Mouse (Mus musculus): ENCODE data around the gene Ftsj3. TPM values are rescaled to one million over a fixed set of nuclear protein-coding genes. Genes with fewer than 3 reads are reported as not detected.
"Not testable (repeated sequence)": the region's sequence is repeated elsewhere in the genome, so short reads cannot be mapped to it uniquely, and the experiment has no call there.

Gene Ftsj3
- total RNA-seq, 2 experiments from 2014 or later: 55.2 to 66.2 TPM

GRCm38 (mm10) chr11:106201337-106202122, 54.3 kb downstream of the Ftsj3 start:
- DNase-seq: no peak

GRCm38 (mm10) chr11:106200756-106201155, 55.1 kb downstream of the Ftsj3 start:
- no peak for DNase-seq

- not testable (repeated sequence) for DNase-seq
Measured at GRCm38 (mm10) chr11:106199997-106200396, 55.9 kb downstream of the Ftsj3 start.

Other genes with a start within 250 kb of the Ftsj3 start
- gene Kcnh6, start 248.0 kb downstream of the Ftsj3 start, total RNA-seq (2021): under 1 TPM in 1 of 2 experiments, not detected in 1; 0.13 TPM
- gene Dcaf7, start 219.2 kb downstream of the Ftsj3 start, total RNA-seq (2021): 10 to 100 TPM; 53.7 to 58.7 TPM
- 10 to 100 TPM; 27.2 to 36.0 TPM for gene Taco1, start 190.0 kb downstream of the Ftsj3 start, total RNA-seq (2021)
- 10 to 100 TPM; 40.5 to 40.8 TPM for gene Map3k3, start 171.5 kb downstream of the Ftsj3 start, total RNA-seq (2021)
- gene Gm10840, start 95.2 kb downstream of the Ftsj3 start, total RNA-seq (2021): not detected
- 10 to 100 TPM; 11.8 to 15.0 TPM for gene Limd2, start 95.2 kb downstream of the Ftsj3 start, total RNA-seq (2021)
- gene Strada, start 53.9 kb downstream of the Ftsj3 start, total RNA-seq (2021): 10 to 100 TPM; 13.1 to 15.4 TPM
- gene Ccdc47, start 39.7 kb downstream of the Ftsj3 start, total RNA-seq (2021): 100 to 1,000 TPM; 113 to 115 TPM
- gene Ddx42, start 39.2 kb downstream of the Ftsj3 start, total RNA-seq (2021): 10 to 100 TPM; 52.4 to 54.8 TPM
- 100 to 1,000 TPM; 154 to 172 TPM for gene Psmc5, start 75 bp upstream of the Ftsj3 start, total RNA-seq (2021)
- gene Smarcd2, start 16.9 kb upstream of the Ftsj3 start, total RNA-seq (2021): 10 to 100 TPM; 68.1 to 86.5 TPM
- under 1 TPM; 0.23 to 0.36 TPM for gene Tcam1, start 20.6 kb upstream of the Ftsj3 start, total RNA-seq (2021)
- not detected for gene Gh, start 45.8 kb upstream of the Ftsj3 start, total RNA-seq (2021)
- 1 to 10 TPM in 1 of 2 experiments, under 1 TPM in 1; 0.33 to 1.2 TPM for gene Cd79b, start 58.7 kb upstream of the Ftsj3 start, total RNA-seq (2021)
- under 1 TPM in 1 of 2 experiments, not detected in 1; 0.10 TPM for gene Scn4a, start 97.2 kb upstream of the Ftsj3 start, total RNA-seq (2021)
- gene Prr29, start 109.4 kb upstream of the Ftsj3 start, total RNA-seq (2021): not detected
- 10 to 100 TPM; 14.1 to 14.7 TPM for gene Icam2, start 132.0 kb upstream of the Ftsj3 start, total RNA-seq (2021)
- 100 to 1,000 TPM; 121 to 160 TPM for gene Ern1, start 231.8 kb upstream of the Ftsj3 start, total RNA-seq (2021)

Data from adrenal gland, postnatal 36 days (tissue).